Mouse (Mus musculus): ENCODE data around the gene Ncapd2.
A peak's percentile ranks its signal among the peaks of the same experiment; 100 is the strongest.

The Ncapd2 gene

GRCm38 (mm10) chr6:125148251-125148925 lies 43.1 kb downstream of the Ncapd2 start:
- DNase-seq (ENCODE audit: low spot score in 2 of 2): no peak

- DNase-seq (ENCODE audit: low spot score in 2 of 2): no peak
These were observed 44.2 kb downstream of the Ncapd2 start for GRCm38 (mm10) chr6:125147329-125147728.

- no peak for DNase-seq (ENCODE audit: low spot score in 2 of 2)
These were observed 44.7 kb downstream of the Ncapd2 start for GRCm38 (mm10) chr6:125146797-125147196.

DNA sequence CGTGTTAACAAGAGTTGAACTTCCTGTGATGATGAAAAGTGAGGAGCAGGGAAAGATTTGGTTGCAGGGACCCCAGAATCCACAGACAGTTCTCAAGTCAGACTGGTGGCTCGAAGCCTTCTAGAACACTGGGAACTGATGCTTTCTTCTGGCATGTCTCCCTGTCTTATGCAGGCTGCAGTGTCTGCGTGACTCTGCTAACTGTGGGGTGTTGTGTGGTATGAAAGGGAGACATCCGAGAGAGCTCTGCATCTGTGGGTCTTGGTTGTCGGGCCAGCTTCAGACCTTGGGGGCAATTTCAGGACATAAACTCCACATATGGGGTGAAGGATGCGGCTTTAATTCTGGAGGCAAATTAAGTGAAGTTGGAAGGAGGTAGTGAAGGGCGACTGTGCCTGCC lies 45.4 kb downstream of the Ncapd2 start:
- no peak for DNase-seq (ENCODE audit: low spot score in 2 of 2)

GRCm38 (mm10) chr6:125145479-125145951 lies 46.0 kb downstream of the Ncapd2 start:
- DNase-seq (ENCODE audit: low spot score in 2 of 2): no peak

- DNase-seq (ENCODE audit: low spot score in 2 of 2): peak; percentile 64 to 86
These were observed 46.5 kb downstream of the Ncapd2 start, which contains the start of gene Iffo1 for GRCm38 (mm10) chr6:125145001-125145400. Gene Iffo1, plus strand, starts transcription at chr6:125145241.

DNA sequence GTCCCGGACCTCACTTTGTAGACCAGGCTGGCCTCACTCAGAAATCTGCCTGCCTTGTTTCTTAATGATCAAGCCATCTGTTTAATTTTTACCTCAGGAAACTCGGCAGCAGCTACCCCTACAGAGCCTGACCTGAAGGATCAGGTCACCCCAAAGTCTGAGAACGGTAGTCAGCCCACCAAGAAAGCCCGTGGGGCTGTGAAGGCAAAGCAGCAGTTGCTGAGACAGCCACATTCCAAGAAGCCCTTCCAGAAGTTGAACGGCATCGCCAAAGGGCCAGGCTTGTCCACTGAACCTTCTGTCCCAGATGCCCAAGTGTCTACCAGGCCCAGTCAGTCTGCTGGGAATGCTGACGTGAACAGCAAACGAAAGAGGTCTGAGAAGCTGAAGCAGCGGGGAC lies 47.6 kb downstream of the Ncapd2 start:
- DNase-seq (ENCODE audit: low spot score in 2 of 2): no peak

- DNase-seq (ENCODE audit: low spot score in 2 of 2): no peak
These were observed 48.4 kb downstream of the Ncapd2 start for GRCm38 (mm10) chr6:125143128-125143527.

DNA sequence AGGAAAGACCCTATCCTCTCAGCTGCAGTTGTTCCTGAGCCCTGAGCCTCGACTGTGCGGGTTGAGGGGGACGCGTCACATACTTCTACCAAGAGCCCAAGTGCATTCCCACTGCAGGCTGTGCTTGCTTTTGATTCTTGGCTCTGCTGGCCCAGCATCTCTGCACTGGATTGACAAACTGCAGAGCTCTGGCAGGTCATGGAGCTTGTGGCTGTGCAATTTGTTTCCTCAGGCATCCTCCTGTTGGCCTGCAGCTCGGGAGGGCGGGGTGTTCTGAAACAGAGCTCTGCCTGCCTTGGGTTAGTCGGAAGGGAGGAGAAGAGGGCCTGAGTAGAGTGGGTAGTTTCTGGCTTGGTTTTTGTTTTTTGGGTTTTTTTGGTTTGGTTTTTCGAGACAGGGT lies 49.1 kb downstream of the Ncapd2 start:
- DNase-seq (ENCODE audit: low spot score in 2 of 2): no peak

DNA sequence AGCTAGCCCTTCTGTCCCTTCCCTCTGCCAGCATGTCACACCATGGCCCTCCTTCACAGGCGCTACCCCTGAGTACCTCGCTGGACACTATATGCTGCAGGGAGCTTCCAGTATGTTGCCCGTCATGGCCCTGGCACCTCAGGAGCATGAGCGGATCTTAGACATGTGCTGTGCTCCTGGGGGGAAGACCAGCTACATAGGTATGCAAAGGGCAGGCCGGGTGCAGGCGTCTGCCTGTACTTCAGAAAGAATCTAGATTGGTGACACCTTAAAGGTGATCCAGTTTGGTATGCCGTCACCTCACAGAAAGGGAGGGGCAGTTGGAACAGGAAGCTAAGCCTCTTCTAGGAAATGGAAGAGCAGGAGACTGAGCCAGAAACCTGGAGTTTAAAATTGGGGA lies 51.8 kb downstream of the Ncapd2 start:
- DNase-seq (ENCODE audit: low spot score in 2 of 2): no peak

- DNase-seq (ENCODE audit: low spot score in 2 of 2): no peak
These were observed 54.4 kb downstream of the Ncapd2 start for GRCm38 (mm10) chr6:125137002-125137671.

GRCm38 (mm10) chr6:125132470-125132869 lies 59.0 kb downstream of the Ncapd2 start:
- DNase-seq (ENCODE audit: low spot score in 2 of 2): no peak

DNA sequence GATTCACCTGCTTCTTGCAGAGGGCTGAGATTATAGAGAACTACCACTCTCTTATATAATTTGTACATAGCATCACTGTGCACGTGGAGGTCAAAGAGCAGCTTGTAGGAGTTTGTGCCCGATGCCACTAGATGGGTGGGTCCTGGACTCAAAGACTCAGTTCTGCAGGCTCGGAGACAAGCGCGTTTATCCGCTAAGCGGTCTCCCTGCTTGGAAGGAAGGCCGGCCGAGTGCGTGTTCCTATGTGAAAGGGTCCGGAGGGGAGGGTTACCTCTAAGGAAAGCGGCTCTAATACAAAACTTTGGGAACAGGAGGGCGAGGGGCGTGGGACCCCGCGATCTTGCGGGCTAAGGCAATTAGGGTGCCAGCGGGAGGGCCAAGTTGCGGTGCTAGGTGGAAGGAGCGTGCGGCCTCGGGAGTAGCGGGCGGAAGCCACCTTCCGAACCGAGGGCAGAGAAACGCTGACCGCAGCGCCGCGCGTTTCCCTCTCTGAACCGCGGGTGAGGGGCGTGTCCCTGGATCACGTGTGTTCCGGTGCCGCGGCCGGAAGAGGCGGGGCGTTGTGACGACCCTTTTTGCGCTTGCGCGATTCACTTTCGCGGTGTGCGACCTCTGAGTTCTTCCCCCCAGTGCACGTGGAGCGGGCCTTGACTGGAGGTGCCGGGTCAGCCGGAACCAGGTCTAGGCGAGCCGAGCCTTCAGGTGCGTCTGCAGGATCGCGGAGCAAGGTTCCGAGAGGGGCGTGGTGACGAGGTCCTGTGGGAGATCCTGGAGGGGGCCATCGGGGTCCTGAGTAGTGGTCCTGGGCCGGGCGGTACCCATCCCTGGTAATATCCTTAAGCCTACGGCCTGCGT lies 60.0 kb downstream of the Ncapd2 start, which contains the start of gene Nop2:
Nop2 (plus strand) TSS at position 608 of the 855 bp plus-strand sequence.
- peak; percentile 71 to 87 for DNase-seq (ENCODE audit: low spot score in 2 of 2)

DNA sequence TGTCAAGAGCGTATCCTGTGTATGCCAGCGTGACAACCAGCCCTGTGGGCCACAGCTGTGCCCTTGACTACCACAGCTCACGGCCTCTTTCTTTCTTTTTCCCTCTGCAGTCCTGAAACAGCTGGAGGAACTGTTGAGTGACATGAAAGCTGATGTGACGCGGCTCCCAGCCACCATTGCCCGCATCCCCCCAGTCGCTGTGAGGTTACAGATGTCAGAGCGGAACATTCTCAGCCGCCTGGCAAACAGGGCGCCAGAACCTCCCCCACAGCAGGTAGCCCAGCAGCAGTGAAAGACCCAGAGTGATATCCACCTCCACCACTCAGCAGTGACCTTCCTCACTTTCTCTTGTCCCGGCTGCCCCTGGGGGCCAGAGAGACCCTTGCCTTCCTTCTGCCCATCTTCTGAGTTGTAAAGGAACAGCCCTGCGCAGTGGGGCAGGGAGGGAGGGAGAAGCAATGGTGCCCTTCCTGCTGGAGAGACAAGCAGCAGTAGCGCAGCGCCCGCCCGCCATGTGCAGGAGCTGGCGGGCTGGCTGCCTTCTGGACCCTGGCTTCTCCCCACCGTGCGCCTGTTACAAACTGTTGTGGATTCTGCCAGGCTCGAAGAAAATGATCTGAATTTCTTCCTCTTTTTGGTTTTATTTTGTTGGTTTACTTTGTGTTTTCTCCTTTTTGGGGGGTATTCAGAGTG lies 61.6 kb downstream of the Ncapd2 start:
- DNase-seq (ENCODE audit: low spot score in 2 of 2): no peak

DNA sequence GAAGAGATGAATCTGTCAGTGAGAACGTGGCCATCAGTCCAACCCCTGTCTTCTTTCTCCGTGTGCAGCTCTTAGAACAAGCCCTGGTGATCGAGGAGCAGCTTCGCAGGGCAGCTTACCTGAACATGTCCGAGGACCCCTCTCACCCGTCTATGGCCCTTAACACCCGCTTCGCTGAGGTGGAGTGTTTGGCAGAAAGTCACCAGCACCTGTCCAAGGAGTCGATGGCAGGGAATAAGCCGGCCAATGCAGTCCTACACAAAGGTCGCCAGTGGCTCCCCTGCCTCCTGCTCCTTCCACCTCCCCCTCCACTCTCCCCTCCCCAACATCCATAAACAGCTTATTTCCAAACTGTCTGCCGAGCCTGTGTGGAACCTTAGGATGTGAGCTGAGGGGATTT lies 62.8 kb downstream of the Ncapd2 start:
- no peak for DNase-seq (ENCODE audit: low spot score in 2 of 2)

- no peak for DNase-seq (ENCODE audit: low spot score in 2 of 2)
These were observed 72.1 kb downstream of the Ncapd2 start for GRCm38 (mm10) chr6:125119387-125119786.

Data from urinary bladder, postnatal 36 days (tissue).